Mouse (Mus musculus): ENCODE measurements around the gene Arl8a.

Gene Arl8a

GRCm38 (mm10) chr1:135133678-135134435, 12.8 kb upstream of the Arl8a start:
- no peak for DNase-seq (ENCODE audit: low spot score in 2 of 2)

- DNase-seq (ENCODE audit: low spot score in 2 of 2) = no peak
These were observed 11.4 kb upstream of the Arl8a start for GRCm38 (mm10) chr1:135135111-135135787.

GRCm38 (mm10) chr1:135136500-135136899, 10.1 kb upstream of the Arl8a start:
- DNase-seq (ENCODE audit: low spot score in 2 of 2) = no peak

GRCm38 (mm10) chr1:135139906-135140305, 6.7 kb upstream of the Arl8a start:
- no peak for DNase-seq (ENCODE audit: low spot score in 2 of 2)

- no peak for DNase-seq (ENCODE audit: low spot score in 2 of 2)
These were observed 4.2 kb upstream of the Arl8a start for GRCm38 (mm10) chr1:135142452-135142851.

- DNase-seq (ENCODE audit: low spot score in 2 of 2) = no peak
These were observed 2.7 kb upstream of the Arl8a start for GRCm38 (mm10) chr1:135143940-135144339.

GRCm38 (mm10) chr1:135146946-135147701, 500 bp downstream of the Arl8a start:
- DNase-seq (ENCODE audit: low spot score in 2 of 2) = peak; percentile 64 to 68

GRCm38 (mm10) chr1:135147702-135148058, 1.1 kb downstream of the Arl8a start:
- DNase-seq (ENCODE audit: low spot score in 2 of 2) = no peak

GRCm38 (mm10) chr1:135148476-135148875, 1.9 kb downstream of the Arl8a start:
- DNase-seq (ENCODE audit: low spot score in 2 of 2) = no peak

- no peak for DNase-seq (ENCODE audit: low spot score in 2 of 2)
These were observed 2.4 kb downstream of the Arl8a start for GRCm38 (mm10) chr1:135148996-135149395.

GRCm38 (mm10) chr1:135154011-135154410, 7.4 kb downstream of the Arl8a start:
- no peak for DNase-seq (ENCODE audit: low spot score in 2 of 2)

GRCm38 (mm10) chr1:135154411-135154959, 7.9 kb downstream of the Arl8a start:
- peak; percentile 69 to 77 for DNase-seq (ENCODE audit: low spot score in 2 of 2)

- DNase-seq (ENCODE audit: low spot score in 2 of 2) = no peak
These were observed 9.7 kb downstream of the Arl8a start for GRCm38 (mm10) chr1:135156300-135156699.

- DNase-seq (ENCODE audit: low spot score in 2 of 2) = peak in 1 of 2 experiments; percentile 55
These were observed 12.0 kb downstream of the Arl8a start for GRCm38 (mm10) chr1:135158633-135159032.

- DNase-seq (ENCODE audit: low spot score in 2 of 2) = peak in 1 of 2 experiments; percentile 45
These were observed 12.4 kb downstream of the Arl8a start for GRCm38 (mm10) chr1:135159074-135159473.

GRCm38 (mm10) chr1:135159556-135160123, 13.0 kb downstream of the Arl8a start:
- no peak for DNase-seq (ENCODE audit: low spot score in 2 of 2)

- DNase-seq (ENCODE audit: low spot score in 2 of 2) = no peak
These were observed 13.9 kb downstream of the Arl8a start for GRCm38 (mm10) chr1:135160411-135161050.

- peak in 1 of 2 experiments; percentile 62 for DNase-seq (ENCODE audit: low spot score in 2 of 2)
These were observed 16.1 kb downstream of the Arl8a start for GRCm38 (mm10) chr1:135162720-135163119.

GRCm38 (mm10) chr1:135167435-135167834, 20.8 kb downstream of the Arl8a start, which contains the start of gene Gpr37l1:
Gpr37l1 (minus strand) TSS chr1:135167681.
- peak in 1 of 2 experiments; percentile 47 for DNase-seq (ENCODE audit: low spot score in 2 of 2)

GRCm38 (mm10) chr1:135168453-135169200, 22.0 kb downstream of the Arl8a start:
- DNase-seq (ENCODE audit: low spot score in 2 of 2) = no peak
